Mouse (Mus musculus) brain, adult 2 months (tissue): ENCODE measurements around the gene Rsl1d1.
"Not testable (repeated sequence)": the region's sequence is repeated elsewhere in the genome, so short reads cannot be mapped to it uniquely, and the experiment has no call there.

Source experiments
- DNase-seq: peaks from one replicate; pipeline ENCODE4 v3.0.0; 2011; ENCODE audit warnings: low read depth, low spot score

Rsl1d1 gene

DNA sequence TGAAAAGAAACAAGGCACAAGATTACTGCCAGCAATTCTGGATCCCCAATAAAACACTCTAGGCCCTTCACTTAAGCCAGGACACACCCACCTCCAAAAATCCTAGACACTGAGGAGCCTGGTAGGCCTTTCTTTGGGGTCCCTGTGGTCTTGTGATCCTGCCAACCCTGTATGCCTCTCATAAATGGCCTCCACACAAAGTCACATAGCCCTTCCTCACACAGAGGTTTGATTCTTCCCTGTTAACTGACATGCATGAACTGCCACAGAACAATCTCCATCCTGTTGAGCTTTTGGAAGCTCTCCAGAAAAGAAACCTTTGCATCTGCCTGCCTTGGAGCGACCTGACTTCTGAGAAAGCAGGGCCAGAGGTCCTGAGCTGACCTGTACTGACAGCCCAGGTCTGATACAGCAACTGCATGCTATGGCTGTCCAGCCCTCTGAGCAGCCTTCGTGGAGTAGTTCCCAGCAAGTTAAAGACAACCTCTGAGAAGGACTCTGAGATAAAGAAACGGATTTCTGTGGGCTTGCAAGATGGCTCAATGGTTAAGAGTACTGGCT is 38.4 kb downstream of the Rsl1d1 start:
- peak; percentile 30 for DNase-seq

DNA sequence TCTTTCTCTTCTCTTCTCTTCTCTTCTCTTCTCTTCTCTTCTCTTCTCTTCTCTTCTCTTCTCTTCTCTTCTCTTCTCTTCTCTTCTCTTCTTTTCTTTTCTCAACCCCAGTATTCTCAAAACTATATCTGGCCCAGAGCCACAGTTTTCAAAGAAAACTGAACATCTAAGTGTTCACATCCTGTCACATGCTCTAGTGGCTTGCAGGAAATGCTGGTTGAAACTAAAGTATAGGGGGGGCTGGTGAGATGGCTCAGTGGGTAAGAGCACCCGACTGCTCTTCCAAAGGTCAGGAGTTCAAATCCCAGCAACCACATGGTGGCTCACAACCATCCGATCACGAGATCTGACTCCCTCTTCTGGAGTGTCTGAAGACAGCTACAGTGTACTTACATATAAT is 45.4 kb downstream of the Rsl1d1 start:
- DNase-seq: not testable (repeated sequence)

DNA sequence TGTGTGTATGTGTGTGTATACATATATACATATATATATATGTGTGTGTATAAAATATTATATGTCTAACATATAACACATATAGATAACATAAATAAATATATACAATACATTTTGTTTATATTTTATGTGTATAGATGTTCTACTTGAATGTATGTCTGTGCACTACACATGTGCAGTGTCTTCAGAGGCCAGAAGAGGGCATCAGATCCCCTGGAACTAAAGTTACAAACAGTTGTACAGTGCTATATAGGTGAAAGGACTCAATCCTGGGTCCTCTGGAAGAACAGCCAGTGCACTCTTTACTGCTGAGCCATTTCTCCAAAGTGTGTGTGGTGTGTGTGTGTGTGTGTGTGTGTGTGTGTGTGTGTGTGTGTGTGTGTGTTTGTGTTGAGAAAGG is 48.6 kb downstream of the Rsl1d1 start:
- DNase-seq: no peak

DNA sequence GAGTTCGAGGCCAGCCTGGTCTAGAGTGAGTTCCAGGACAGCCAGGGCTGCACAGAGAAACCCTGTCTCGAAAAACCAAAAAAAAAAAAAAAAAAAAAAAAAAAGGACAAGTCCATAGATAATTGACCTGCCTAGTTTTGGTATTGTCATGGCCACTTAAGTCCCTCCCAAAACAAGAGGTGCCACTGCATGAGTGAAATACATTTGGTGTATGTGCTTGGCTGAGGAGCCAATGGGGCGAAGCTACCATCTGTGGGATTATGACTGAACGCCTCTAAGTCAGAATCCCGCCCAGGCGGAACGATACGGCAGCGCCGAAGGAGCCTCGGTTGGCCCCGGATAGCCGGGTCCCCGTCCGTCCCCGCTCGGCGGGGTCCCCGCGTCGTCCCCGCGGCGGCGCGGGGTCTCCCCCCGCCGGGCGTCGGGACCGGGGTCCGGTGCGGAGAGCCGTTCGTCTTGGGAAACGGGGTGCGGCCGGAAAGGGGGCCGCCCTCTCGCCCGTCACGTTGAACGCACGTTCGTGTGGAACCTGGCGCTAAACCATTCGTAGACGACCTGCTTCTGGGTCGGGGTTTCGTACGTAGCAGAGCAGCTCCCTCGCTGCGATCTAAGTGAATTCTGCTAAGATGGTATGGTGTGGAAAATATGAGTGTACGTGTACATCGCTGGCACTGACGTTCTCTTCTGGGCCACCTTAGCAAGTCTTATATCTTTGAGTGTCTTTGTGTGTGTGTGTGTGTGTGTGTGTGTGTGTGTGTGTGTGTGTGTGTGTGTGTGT is 59.2 kb downstream of the Rsl1d1 start:
- peak; percentile 22 for DNase-seq
